In genomic region chr17:47629717-47630677, GRCm38 (mm10) we compare ENCODE assay signal across 8 mouse cellular contexts. TPM values are rescaled to one million over a fixed set of nuclear protein-coding genes. Genes with fewer than 3 reads are reported as not detected.
DNase-seq lines count a peak whose midpoint lies in the region; ATAC-seq and TF ChIP-seq lines count a peak whose summit lies in the region.

No protein-coding gene starts in this region.

- peak; percentile 50 for DNase-seq in adrenal gland, adult 8-10 months
- no peak for DNase-seq in adrenal gland, adult 2 months
- DNase-seq in G1E (ENCODE audit: low spot score): no peak
- DNase-seq in layer of hippocampus, postnatal 10 days (ENCODE audit: low spot score in 2 of 2): peak; percentile 48 to 66
- DNase-seq in skeletal muscle tissue, adult 2 months (ENCODE audit: low read depth, low spot score): peak; percentile 31

- H3K9me3 ChIP-seq in G1E (replicated peaks): no peaks in the 10 kb centered on the region
- no peaks in the 10 kb centered on the region for H3K9me3 ChIP-seq in embryonic facial prominence, embryonic 15.5 days (replicated peaks)
- H3K9me3 ChIP-seq in heart, embryonic 16.5 days (replicated peaks; ENCODE audit: control insufficient read depth, low read length): no peaks in the 10 kb centered on the region

- no peaks in the 10 kb centered on the region for H3K27me3 ChIP-seq in G1E (ENCODE audit: insufficient read depth, low read length)
- no peaks in the 10 kb centered on the region for H3K27me3 ChIP-seq in embryonic facial prominence, embryonic 15.5 days
- H3K27me3 ChIP-seq in heart, embryonic 16.5 days (ENCODE audit: control insufficient read depth, insufficient read depth, low read length): no peaks in the 10 kb centered on the region

- under 1% methylated on average over 61 of the region's 61 CpGs for WGBS in embryonic facial prominence, embryonic 15.5 days
- WGBS in heart, embryonic 16.5 days: under 1% methylated on average over 59 of the region's 61 CpGs

- H3K4me1 ChIP-seq in G1E (ENCODE audit: insufficient read depth, low read depth, low read length): peaks cover 51% of the 10 kb centered on the region
- H3K4me1 ChIP-seq in embryonic facial prominence, embryonic 15.5 days: peaks cover 26% of the 10 kb centered on the region
- peaks cover 15% of the 10 kb centered on the region for H3K4me1 ChIP-seq in heart, embryonic 16.5 days (ENCODE audit: control insufficient read depth, insufficient read depth, low read length)

- no peak for ATAC-seq in G1E (ENCODE audit: extremely low read depth, insufficient number of reproducible peaks, low FRiP score, poor library complexity, severe bottlenecking)
- ATAC-seq in embryonic facial prominence, embryonic 15.5 days (ENCODE audit: insufficient number of reproducible peaks, low FRiP score, low TSS enrichment, low read depth): peak; percentile 18; the same call in 1 of the 2 replicates
- peak; percentile 30 for ATAC-seq in heart, embryonic 16.5 days (replicated peaks; ENCODE audit: extremely low read depth, insufficient read depth, low FRiP score)
- ATAC-seq in megakaryocyte, adult 5-6 weeks (ENCODE audit: poor library complexity, severe bottlenecking): peak; percentile 37

- H3K4me2 ChIP-seq in embryonic facial prominence, embryonic 15.5 days (replicated peaks): peak overlapping the region; percentile 96
- H3K4me2 ChIP-seq in heart, embryonic 16.5 days (ENCODE audit: low read depth, low read length): peak overlapping the region; percentile 100

- peak overlapping the region; percentile 63 for H3K9ac ChIP-seq in embryonic facial prominence, embryonic 15.5 days
- H3K9ac ChIP-seq in heart, embryonic 16.5 days (ENCODE audit: low read length): peak overlapping the region; percentile 82

- peaks cover 47% of the 10 kb centered on the region for H3K36me3 ChIP-seq in G1E (replicated peaks)
- H3K36me3 ChIP-seq in embryonic facial prominence, embryonic 15.5 days: peaks cover 16% of the 10 kb centered on the region; the same call in 1 of the 2 replicates
- peaks cover 5% of the 10 kb centered on the region for H3K36me3 ChIP-seq in heart, embryonic 16.5 days (ENCODE audit: control insufficient read depth, insufficient read depth)

- TF ChIP-seq CTCF in G1E (IDR thresholded peaks at IDR 0.05; ENCODE audit: low read depth, low read length): no peak

- H3K27ac ChIP-seq in embryonic facial prominence, embryonic 15.5 days (replicated peaks): peak overlapping the region; percentile 80
- H3K27ac ChIP-seq in heart, embryonic 16.5 days (ENCODE audit: low read length): peak overlapping the region; percentile 77

- peak overlapping the region; percentile 76 for H3K4me3 ChIP-seq in G1E (ENCODE audit: low read depth, low read length)
- H3K4me3 ChIP-seq in embryonic facial prominence, embryonic 15.5 days (replicated peaks): peak overlapping the region; percentile 73
- peak overlapping the region; percentile 84 for H3K4me3 ChIP-seq in heart, embryonic 16.5 days (ENCODE audit: low read length)

RNA-seq across cellular contexts. Expression of gene Usp49, which starts 0.5 kb away (rescaled TPM):
- total RNA-seq in adrenal gland, adult 8-10 months (2022): 10 to 100 TPM in 1 of 4 experiments, 1 to 10 TPM in 3; 4.1 to 11.1 (median 6.8) TPM
- total RNA-seq in adrenal gland, adult 2 months (2021): 1 to 10 TPM; 4.6 to 4.8 TPM
- polyA plus RNA-seq in adrenal gland, adult 2 months (2012; rRNA removed): 5.4 and 6.6 TPM in 2 replicates
- total RNA-seq in G1E (2014; fragmentation: Nextera tagmentation): 16.0 and 41.7 TPM in 2 replicates
- total RNA-seq in G1E (2017): 5.3 and 6.0 TPM in 2 replicates
- 15.6 and 16.4 TPM in 2 replicates for polyA plus RNA-seq in G1E (2012)
- 4.4 and 5.2 TPM in 2 replicates for polyA plus RNA-seq in embryonic facial prominence, embryonic 15.5 days (2015; fragmentation: Nextera tagmentation; extraction: Ambion mirVana)
- 2.1 and 3.1 TPM in 2 replicates for polyA plus RNA-seq in heart, embryonic 16.5 days (2015; fragmentation: Nextera tagmentation; extraction: Ambion mirVana)
- total RNA-seq in layer of hippocampus, postnatal 10 days (2021): 10 to 100 TPM; 11.3 to 13.2 TPM
- 3.9 and 5.1 TPM in 2 replicates for total RNA-seq in megakaryocyte, adult 5-6 weeks (2015)
- total RNA-seq in megakaryocyte, adult 5-6 weeks (2017): 4.2 and 5.3 TPM in 2 replicates

RNA-seq across cellular contexts. Expression of gene Gm20517, which starts 18.6 kb away (rescaled TPM):
- 1 to 10 TPM; 3.5 to 6.0 (median 5.1) TPM for total RNA-seq in adrenal gland, adult 8-10 months (2022)
- total RNA-seq in adrenal gland, adult 2 months (2021): 1 to 10 TPM; 2.1 to 2.8 TPM
- polyA plus RNA-seq in adrenal gland, adult 2 months (2012; rRNA removed): 1.8 and 3.1 TPM in 2 replicates
- total RNA-seq in G1E (2014; fragmentation: Nextera tagmentation): 2.7 and 9.6 TPM in 2 replicates
- total RNA-seq in G1E (2017): 1.2 and 2.0 TPM in 2 replicates
- polyA plus RNA-seq in G1E (2012): 0.05 TPM in 1 of 2 replicates, not detected in the other
- polyA plus RNA-seq in embryonic facial prominence, embryonic 15.5 days (2015; fragmentation: Nextera tagmentation; extraction: Ambion mirVana): 1.6 TPM in 2 replicates
- 0.82 and 1.0 TPM in 2 replicates for polyA plus RNA-seq in heart, embryonic 16.5 days (2015; fragmentation: Nextera tagmentation; extraction: Ambion mirVana)
- 10 to 100 TPM in 1 of 2 experiments, 1 to 10 TPM in 1; 6.6 to 10.1 TPM for total RNA-seq in layer of hippocampus, postnatal 10 days (2021)
- total RNA-seq in megakaryocyte, adult 5-6 weeks (2015): 0.49 and 2.4 TPM in 2 replicates
- 1.7 and 2.3 TPM in 2 replicates for total RNA-seq in megakaryocyte, adult 5-6 weeks (2017)

RNA-seq across cellular contexts. Expression of gene Med20, which starts 18.6 kb away (rescaled TPM):
- 10 to 100 TPM; 42.6 to 53.7 (median 48.3) TPM for total RNA-seq in adrenal gland, adult 8-10 months (2022)
- 10 to 100 TPM; 32.9 to 40.6 TPM for total RNA-seq in adrenal gland, adult 2 months (2021)
- polyA plus RNA-seq in adrenal gland, adult 2 months (2012; rRNA removed): 15.2 and 17.4 TPM in 2 replicates
- 36.4 and 38.8 TPM in 2 replicates for total RNA-seq in G1E (2014; fragmentation: Nextera tagmentation)
- 59.8 and 60.8 TPM in 2 replicates for total RNA-seq in G1E (2017)
- polyA plus RNA-seq in G1E (2012): 6.0 and 9.9 TPM in 2 replicates
- 51.9 and 55.2 TPM in 2 replicates for polyA plus RNA-seq in embryonic facial prominence, embryonic 15.5 days (2015; fragmentation: Nextera tagmentation; extraction: Ambion mirVana)
- polyA plus RNA-seq in heart, embryonic 16.5 days (2015; fragmentation: Nextera tagmentation; extraction: Ambion mirVana): 30.5 and 34.9 TPM in 2 replicates
- total RNA-seq in layer of hippocampus, postnatal 10 days (2021): 10 to 100 TPM; 23.9 to 24.8 TPM
- 17.2 and 18.2 TPM in 2 replicates for total RNA-seq in megakaryocyte, adult 5-6 weeks (2015)
- total RNA-seq in megakaryocyte, adult 5-6 weeks (2017): 32.2 and 33.8 TPM in 2 replicates

RNA-seq across cellular contexts. Expression of gene Bysl, which starts 18.7 kb away (rescaled TPM):
- total RNA-seq in adrenal gland, adult 8-10 months (2022): 10 to 100 TPM; 17.0 to 18.6 (median 17.9) TPM
- total RNA-seq in adrenal gland, adult 2 months (2021): 10 to 100 TPM; 17.6 to 22.5 TPM
- 9.4 and 11.7 TPM in 2 replicates for polyA plus RNA-seq in adrenal gland, adult 2 months (2012; rRNA removed)
- total RNA-seq in G1E (2014; fragmentation: Nextera tagmentation): 8.1 and 11.8 TPM in 2 replicates
- total RNA-seq in G1E (2017): 11.3 and 11.9 TPM in 2 replicates
- 35.2 and 44.0 TPM in 2 replicates for polyA plus RNA-seq in G1E (2012)
- polyA plus RNA-seq in embryonic facial prominence, embryonic 15.5 days (2015; fragmentation: Nextera tagmentation; extraction: Ambion mirVana): 23.9 and 24.6 TPM in 2 replicates
- 22.9 and 23.3 TPM in 2 replicates for polyA plus RNA-seq in heart, embryonic 16.5 days (2015; fragmentation: Nextera tagmentation; extraction: Ambion mirVana)
- 10 to 100 TPM; 24.5 to 24.9 TPM for total RNA-seq in layer of hippocampus, postnatal 10 days (2021)
- total RNA-seq in megakaryocyte, adult 5-6 weeks (2015): 4.8 and 5.6 TPM in 2 replicates
- total RNA-seq in megakaryocyte, adult 5-6 weeks (2017): 6.4 and 7.3 TPM in 2 replicates

RNA-seq across cellular contexts. Expression of gene Tomm6, which starts 58.2 kb away (rescaled TPM):
- total RNA-seq in adrenal gland, adult 8-10 months (2022): 100 to 1,000 TPM; 166 to 270 (median 207) TPM
- 100 to 1,000 TPM; 223 to 242 TPM for total RNA-seq in adrenal gland, adult 2 months (2021)
- polyA plus RNA-seq in adrenal gland, adult 2 months (2012; rRNA removed): 81.0 and 81.3 TPM in 2 replicates
- total RNA-seq in G1E (2014; fragmentation: Nextera tagmentation) (343 and 409 TPM in 2 replicates), G1E (2017) (55.4 and 69.9 TPM in 2 replicates)
- polyA plus RNA-seq in G1E (2012): 258 and 272 TPM in 2 replicates
- 386 TPM in 2 replicates for polyA plus RNA-seq in embryonic facial prominence, embryonic 15.5 days (2015; fragmentation: Nextera tagmentation; extraction: Ambion mirVana)
- 274 and 295 TPM in 2 replicates for polyA plus RNA-seq in heart, embryonic 16.5 days (2015; fragmentation: Nextera tagmentation; extraction: Ambion mirVana)
- 100 to 1,000 TPM; 221 to 257 TPM for total RNA-seq in layer of hippocampus, postnatal 10 days (2021)
- total RNA-seq in megakaryocyte, adult 5-6 weeks (2015): 142 and 150 TPM in 2 replicates
- total RNA-seq in megakaryocyte, adult 5-6 weeks (2017): 38.6 and 44.1 TPM in 2 replicates

Comparison
In these comparisons a context has a peak if more than half of its experiments do, and no peak if none do; other contexts are left out.
1. DNase-seq: peak in adrenal gland, adult 8-10 months (single experiment), layer of hippocampus, postnatal 10 days (2 of 2) and skeletal muscle tissue, adult 2 months (single experiment); none in adrenal gland, adult 2 months (single experiment) and G1E (single experiment).
2. Peak in every context shown above with its lines, with median percentiles within 50 percentile points of each other: H3K4me3 ChIP-seq.